Mouse (Mus musculus): ENCODE data around the gene Nhp2.

Nhp2 gene

GRCm38 (mm10) chr11:51619409-51620060 is at the start of gene Nhp2:
Gene Nhp2, plus strand, starts transcription at chr11:51619735.
- DNase-seq (ENCODE audit: low spot score) = peak; percentile 94

GRCm38 (mm10) chr11:51576454-51576853 is 43.1 kb upstream of the Nhp2 start:
- DNase-seq (ENCODE audit: low spot score) = no peak

GRCm38 (mm10) chr11:51577587-51577986 is 41.9 kb upstream of the Nhp2 start:
- DNase-seq (ENCODE audit: low spot score) = no peak

GRCm38 (mm10) chr11:51579024-51579423 is 40.5 kb upstream of the Nhp2 start:
- DNase-seq (ENCODE audit: low spot score) = no peak

- DNase-seq (ENCODE audit: low spot score) = peak; percentile 62
Observed at GRCm38 (mm10) chr11:51582713-51583112, 36.8 kb upstream of the Nhp2 start.

GRCm38 (mm10) chr11:51584057-51584430 is 35.5 kb upstream of the Nhp2 start:
- DNase-seq (ENCODE audit: low spot score) = peak; percentile 32

- DNase-seq (ENCODE audit: low spot score) = peak; percentile 97
Observed at GRCm38 (mm10) chr11:51584431-51585248, 34.9 kb upstream of the Nhp2 start, which contains the start of gene Phykpl. Gene Phykpl, plus strand, starts transcription at chr11:51584757.

GRCm38 (mm10) chr11:51585608-51586252 is 33.8 kb upstream of the Nhp2 start:
- DNase-seq (ENCODE audit: low spot score) = no peak

- DNase-seq (ENCODE audit: low spot score) = no peak
Observed at GRCm38 (mm10) chr11:51586411-51586810, 33.1 kb upstream of the Nhp2 start.

GRCm38 (mm10) chr11:51587059-51587458 is 32.5 kb upstream of the Nhp2 start:
- DNase-seq (ENCODE audit: low spot score) = no peak

GRCm38 (mm10) chr11:51588833-51589232 is 30.7 kb upstream of the Nhp2 start:
- DNase-seq (ENCODE audit: low spot score) = no peak

GRCm38 (mm10) chr11:51590002-51590401 is 29.5 kb upstream of the Nhp2 start:
- no peak for DNase-seq (ENCODE audit: low spot score)

GRCm38 (mm10) chr11:51591168-51591567 is 28.4 kb upstream of the Nhp2 start:
- no peak for DNase-seq (ENCODE audit: low spot score)

GRCm38 (mm10) chr11:51591915-51592314 is 27.6 kb upstream of the Nhp2 start:
- no peak for DNase-seq (ENCODE audit: low spot score)

GRCm38 (mm10) chr11:51593368-51593767 is 26.2 kb upstream of the Nhp2 start:
- DNase-seq (ENCODE audit: low spot score) = no peak

GRCm38 (mm10) chr11:51593849-51594248 is 25.7 kb upstream of the Nhp2 start:
- no peak for DNase-seq (ENCODE audit: low spot score)

- no peak for DNase-seq (ENCODE audit: low spot score)
Observed at GRCm38 (mm10) chr11:51594715-51595350, 24.7 kb upstream of the Nhp2 start.

GRCm38 (mm10) chr11:51595459-51596083 is 24.0 kb upstream of the Nhp2 start:
- DNase-seq (ENCODE audit: low spot score) = no peak

- no peak for DNase-seq (ENCODE audit: low spot score)
Observed at GRCm38 (mm10) chr11:51597553-51597952, 22.0 kb upstream of the Nhp2 start.

- DNase-seq (ENCODE audit: low spot score) = no peak
Observed at GRCm38 (mm10) chr11:51602253-51602652, 17.3 kb upstream of the Nhp2 start.

- DNase-seq (ENCODE audit: low spot score) = peak; percentile 85
Observed at GRCm38 (mm10) chr11:51605602-51606446, 13.7 kb upstream of the Nhp2 start.

Measured in urinary bladder, postnatal 25 days (tissue).